Mouse (Mus musculus): ENCODE results near the gene Camkmt. TPM values are rescaled to one million over a fixed set of nuclear protein-coding genes. Genes with fewer than 3 reads are reported as not detected.

Camkmt gene
- 3.4 and 4.8 TPM in 2 replicates for polyA plus RNA-seq (2011; ENCODE audit: insufficient read length, low read depth, missing spikeins)

GRCm38 (mm10) chr17:85090120-85091099 lies at the start of gene Camkmt, which contains the start of gene Prepl:
Gene Camkmt, plus strand, starts transcription at chr17:85090552.
Gene Prepl, minus strand, starts transcription at chr17:85090241.
- TF ChIP-seq POLR2A (IDR thresholded peaks at IDR 0.05; ENCODE audit: low read depth, low read length) (peak; percentile 92), CTCF (IDR thresholded peaks at IDR 0.05; ENCODE audit: borderline replicate concordance, insufficient read depth, low read length) (no peak)
- H3K4me3 ChIP-seq (ENCODE audit: insufficient read depth, low read length), result peak within 1 kb of the TSS; percentile 95
- H3K27ac ChIP-seq (ENCODE audit: insufficient read depth, low read length), result peak within 1 kb of the TSS; percentile 52
- H3K4me1 ChIP-seq (ENCODE audit: control insufficient read depth, insufficient read depth, low read length), result no peaks in the 10 kb centered on the region

- no peak overlapping the region for H3K27ac ChIP-seq (ENCODE audit: insufficient read depth, low read length)
These were observed 49.4 kb upstream of the Camkmt start for GRCm38 (mm10) chr17:85040913-85041312.

GRCm38 (mm10) chr17:85042419-85042818 lies 47.9 kb upstream of the Camkmt start:
- TF ChIP-seq POLR2A (IDR thresholded peaks at IDR 0.05; ENCODE audit: low read depth, low read length) (no peak), CTCF (IDR thresholded peaks at IDR 0.05; ENCODE audit: borderline replicate concordance, insufficient read depth, low read length) (no peak)
- no peaks in the 10 kb centered on the region for H3K4me1 ChIP-seq (ENCODE audit: control insufficient read depth, insufficient read depth, low read length)
- no peak overlapping the region for H3K4me3 ChIP-seq (ENCODE audit: insufficient read depth, low read length)
- H3K27ac ChIP-seq (ENCODE audit: insufficient read depth, low read length), result no peak overlapping the region

More at GRCm38 (mm10) chr17:85040913-85041312, 49.4 kb upstream of the Camkmt start:
- no peak overlapping the region for H3K4me3 ChIP-seq (ENCODE audit: insufficient read depth, low read length)
- TF ChIP-seq CTCF (IDR thresholded peaks at IDR 0.05; ENCODE audit: borderline replicate concordance, insufficient read depth, low read length) (no peak), POLR2A (IDR thresholded peaks at IDR 0.05; ENCODE audit: low read depth, low read length) (no peak)
- no peaks in the 10 kb centered on the region for H3K4me1 ChIP-seq (ENCODE audit: control insufficient read depth, insufficient read depth, low read length)

GRCm38 (mm10) chr17:85043404-85043816 lies 46.9 kb upstream of the Camkmt start:
- no peak overlapping the region for H3K4me3 ChIP-seq (ENCODE audit: insufficient read depth, low read length)

GRCm38 (mm10) chr17:85044466-85044865 lies 45.9 kb upstream of the Camkmt start:
- no peak for TF ChIP-seq POLR2A (IDR thresholded peaks at IDR 0.05; ENCODE audit: low read depth, low read length)
- no peak for TF ChIP-seq CTCF (IDR thresholded peaks at IDR 0.05; ENCODE audit: borderline replicate concordance, insufficient read depth, low read length)
- Histone ChIP-seq H3K4me1 (ENCODE audit: control insufficient read depth, insufficient read depth, low read length) (no peaks in the 10 kb centered on the region), H3K4me3 (ENCODE audit: insufficient read depth, low read length) (no peak overlapping the region), H3K27ac (ENCODE audit: insufficient read depth, low read length) (no peak overlapping the region)

More at GRCm38 (mm10) chr17:85043404-85043816, 46.9 kb upstream of the Camkmt start:
- no peak overlapping the region for H3K27ac ChIP-seq (ENCODE audit: insufficient read depth, low read length)
- TF ChIP-seq POLR2A (IDR thresholded peaks at IDR 0.05; ENCODE audit: low read depth, low read length), result no peak
- no peak for TF ChIP-seq CTCF (IDR thresholded peaks at IDR 0.05; ENCODE audit: borderline replicate concordance, insufficient read depth, low read length)
- H3K4me1 ChIP-seq (ENCODE audit: control insufficient read depth, insufficient read depth, low read length), result no peaks in the 10 kb centered on the region

GRCm38 (mm10) chr17:85045160-85045559 lies 45.2 kb upstream of the Camkmt start:
- Histone ChIP-seq H3K4me3 (ENCODE audit: insufficient read depth, low read length) (no peak overlapping the region), H3K4me1 (ENCODE audit: control insufficient read depth, insufficient read depth, low read length) (no peaks in the 10 kb centered on the region), H3K27ac (ENCODE audit: insufficient read depth, low read length) (no peak overlapping the region)
- TF ChIP-seq CTCF (IDR thresholded peaks at IDR 0.05; ENCODE audit: borderline replicate concordance, insufficient read depth, low read length) (no peak), POLR2A (IDR thresholded peaks at IDR 0.05; ENCODE audit: low read depth, low read length) (no peak)

- Histone ChIP-seq H3K4me1 (ENCODE audit: control insufficient read depth, insufficient read depth, low read length) (no peaks in the 10 kb centered on the region), H3K27ac (ENCODE audit: insufficient read depth, low read length) (no peak overlapping the region), H3K4me3 (ENCODE audit: insufficient read depth, low read length) (no peak overlapping the region)
- TF ChIP-seq POLR2A (IDR thresholded peaks at IDR 0.05; ENCODE audit: low read depth, low read length) (no peak), CTCF (IDR thresholded peaks at IDR 0.05; ENCODE audit: borderline replicate concordance, insufficient read depth, low read length) (no peak)
These were observed 42.0 kb upstream of the Camkmt start for GRCm38 (mm10) chr17:85048379-85048778.

GRCm38 (mm10) chr17:85058276-85058675 lies 32.1 kb upstream of the Camkmt start:
- Histone ChIP-seq H3K4me3 (ENCODE audit: insufficient read depth, low read length) (no peak overlapping the region), H3K27ac (ENCODE audit: insufficient read depth, low read length) (no peak overlapping the region), H3K4me1 (ENCODE audit: control insufficient read depth, insufficient read depth, low read length) (no peaks in the 10 kb centered on the region)
- no peak for TF ChIP-seq CTCF (IDR thresholded peaks at IDR 0.05; ENCODE audit: borderline replicate concordance, insufficient read depth, low read length)
- TF ChIP-seq POLR2A (IDR thresholded peaks at IDR 0.05; ENCODE audit: low read depth, low read length), result no peak

GRCm38 (mm10) chr17:85059136-85059535 lies 31.2 kb upstream of the Camkmt start:
- no peak overlapping the region for H3K27ac ChIP-seq (ENCODE audit: insufficient read depth, low read length)

GRCm38 (mm10) chr17:85063560-85063959 lies 26.8 kb upstream of the Camkmt start:
- no peak for TF ChIP-seq POLR2A (IDR thresholded peaks at IDR 0.05; ENCODE audit: low read depth, low read length)
- no peak for TF ChIP-seq CTCF (IDR thresholded peaks at IDR 0.05; ENCODE audit: borderline replicate concordance, insufficient read depth, low read length)
- Histone ChIP-seq H3K27ac (ENCODE audit: insufficient read depth, low read length) (no peak overlapping the region), H3K4me3 (ENCODE audit: insufficient read depth, low read length) (no peak overlapping the region), H3K4me1 (ENCODE audit: control insufficient read depth, insufficient read depth, low read length) (no peaks in the 10 kb centered on the region)

More at GRCm38 (mm10) chr17:85059136-85059535, 31.2 kb upstream of the Camkmt start:
- no peaks in the 10 kb centered on the region for H3K4me1 ChIP-seq (ENCODE audit: control insufficient read depth, insufficient read depth, low read length)
- no peak for TF ChIP-seq CTCF (IDR thresholded peaks at IDR 0.05; ENCODE audit: borderline replicate concordance, insufficient read depth, low read length)
- TF ChIP-seq POLR2A (IDR thresholded peaks at IDR 0.05; ENCODE audit: low read depth, low read length), result no peak
- no peak overlapping the region for H3K4me3 ChIP-seq (ENCODE audit: insufficient read depth, low read length)

Data from embryonic fibroblast, embryonic 13.5 days (primary cell).